Mouse (Mus musculus): ENCODE measurements around the gene Rbm7.
A peak's percentile ranks its signal among the peaks of the same experiment; 100 is the strongest.
"Not testable (repeated sequence)": the region's sequence is repeated elsewhere in the genome, so short reads cannot be mapped to it uniquely, and the experiment has no call there.

Rbm7 gene

DNA sequence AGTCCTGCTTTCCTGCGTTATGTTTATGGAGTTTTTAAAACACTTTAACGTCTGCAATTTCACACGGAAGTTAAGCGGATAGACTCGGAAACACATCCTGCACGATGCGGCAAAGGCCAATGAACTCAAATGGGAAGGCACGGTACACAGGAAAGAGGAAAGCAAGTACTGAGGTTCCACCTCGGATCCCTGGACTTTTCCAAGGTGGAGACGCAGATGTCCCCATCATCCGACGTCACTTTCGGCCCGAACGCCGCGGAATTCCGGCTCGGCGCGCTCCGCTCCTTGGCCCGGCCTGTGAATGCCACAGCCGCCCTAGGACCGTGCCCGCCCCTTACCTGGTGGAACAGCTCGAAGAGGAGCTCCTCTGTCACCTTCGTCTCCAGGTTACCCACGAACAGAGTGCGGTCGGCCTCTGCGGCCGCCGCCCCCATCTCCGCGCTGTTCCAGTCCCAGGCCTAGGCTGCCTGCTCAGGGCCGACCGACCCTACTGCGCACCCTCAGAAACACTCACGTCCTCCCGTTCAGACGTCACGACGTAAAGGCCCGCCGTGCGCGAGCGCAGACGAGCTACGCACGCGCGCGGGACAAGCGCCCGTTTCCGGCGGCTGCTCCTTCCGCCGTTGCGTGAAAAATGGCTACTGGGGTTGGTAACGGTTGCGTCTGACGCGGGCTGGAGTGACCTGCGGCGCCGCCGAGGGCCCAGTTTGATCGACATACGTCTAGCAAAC lies at the start of gene Rbm7, which contains the start of gene Gm5617:
Gene Rbm7 (minus strand): TSS at position 483 of the 731 bp plus-strand sequence.
Gene Gm5617 (plus strand): TSS at position 626 of the 731 bp plus-strand sequence.
- peak; percentile 91 for DNase-seq (ENCODE audit: extremely low spot score)

- DNase-seq (ENCODE audit: extremely low spot score), result no peak
These were observed 43.6 kb upstream of the Rbm7 start for GRCm38 (mm10) chr9:48538688-48539087.

- DNase-seq (ENCODE audit: extremely low spot score), result peak; percentile 24
These were observed 43.0 kb upstream of the Rbm7 start for GRCm38 (mm10) chr9:48538044-48538645.

- DNase-seq (ENCODE audit: extremely low spot score), result not testable (repeated sequence)
These were observed 42.5 kb upstream of the Rbm7 start for GRCm38 (mm10) chr9:48537616-48538015.

GRCm38 (mm10) chr9:48536414-48536813 lies 41.3 kb upstream of the Rbm7 start:
- no peak for DNase-seq (ENCODE audit: extremely low spot score)

DNA sequence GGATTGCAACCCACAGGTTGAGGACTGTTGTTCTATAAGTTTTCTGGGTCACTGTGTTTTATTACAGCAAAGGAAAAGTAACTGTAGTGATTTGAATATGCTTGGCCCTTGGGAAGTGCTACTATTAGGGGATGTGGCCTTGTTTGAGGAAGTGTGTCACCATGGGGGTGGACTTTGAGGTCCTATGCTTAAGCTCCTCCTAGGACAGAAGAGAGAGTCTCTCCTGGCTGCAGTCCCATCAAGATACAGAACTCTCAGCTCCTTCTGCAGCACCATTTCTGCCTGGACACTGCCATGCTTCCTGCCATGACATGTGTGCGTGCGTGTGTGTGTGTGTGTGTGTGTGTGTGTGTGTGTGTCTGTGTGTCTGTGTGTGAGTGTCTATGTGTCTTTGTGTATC lies 37.6 kb upstream of the Rbm7 start:
- DNase-seq (ENCODE audit: extremely low spot score), result no peak

DNA sequence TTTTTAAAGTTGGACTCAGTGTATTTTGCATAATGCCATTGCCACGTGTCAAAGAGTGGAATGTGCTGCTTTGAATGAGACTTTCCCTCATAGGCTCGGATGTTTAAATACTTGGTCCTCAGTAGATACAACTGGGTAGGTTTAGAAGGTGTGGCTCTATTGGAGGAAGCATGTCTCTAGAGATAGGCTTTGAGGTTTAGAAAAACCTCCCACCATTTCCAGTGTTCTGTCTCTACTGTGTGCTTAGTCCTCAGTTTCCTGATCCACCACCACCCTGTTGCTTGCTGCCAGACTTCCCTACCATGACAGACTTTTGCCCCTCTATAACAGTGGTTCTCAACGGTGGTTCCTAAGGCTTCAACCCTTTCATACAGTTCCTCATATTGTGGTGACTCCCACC lies 37.1 kb upstream of the Rbm7 start:
- no peak for DNase-seq (ENCODE audit: extremely low spot score)

DNA sequence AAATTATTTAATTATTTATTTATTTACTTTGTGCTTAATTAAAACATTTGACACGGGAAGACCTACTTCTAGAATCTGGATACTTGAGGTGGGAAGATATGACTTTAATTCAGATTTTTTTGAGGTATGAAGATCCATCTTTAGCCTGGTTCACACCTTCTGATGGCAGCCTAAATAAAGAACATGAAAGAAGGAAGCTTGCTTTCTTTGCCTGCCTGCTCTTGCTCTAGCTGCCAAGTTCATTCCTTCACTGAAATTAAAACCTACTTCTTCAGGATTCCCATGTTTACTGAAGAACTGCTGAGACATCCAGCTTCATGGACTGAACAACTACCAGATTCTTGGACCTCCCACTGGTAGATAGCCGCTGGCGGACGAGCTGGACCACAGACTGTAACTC lies 36.2 kb upstream of the Rbm7 start:
- no peak for DNase-seq (ENCODE audit: extremely low spot score)

DNA sequence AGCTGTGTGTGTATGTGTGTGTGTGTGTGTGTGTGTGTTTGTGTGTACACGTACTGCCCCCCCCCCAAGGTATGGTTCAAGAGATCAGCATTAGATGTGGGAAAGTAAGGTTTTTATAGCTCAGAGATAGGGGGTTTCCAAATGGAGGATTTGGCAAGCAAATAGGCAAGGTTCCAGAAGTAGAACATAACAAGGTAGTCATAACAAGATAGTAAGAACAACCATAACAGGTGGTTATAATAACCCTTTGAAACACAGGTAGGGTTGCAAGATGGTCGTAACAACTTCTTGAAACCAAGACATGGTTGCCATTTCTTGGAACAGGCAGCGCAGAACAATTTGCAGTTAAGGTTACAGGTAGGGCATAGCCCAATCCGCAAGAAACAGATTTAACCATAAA lies 31.4 kb upstream of the Rbm7 start:
- DNase-seq (ENCODE audit: extremely low spot score), result no peak

DNA sequence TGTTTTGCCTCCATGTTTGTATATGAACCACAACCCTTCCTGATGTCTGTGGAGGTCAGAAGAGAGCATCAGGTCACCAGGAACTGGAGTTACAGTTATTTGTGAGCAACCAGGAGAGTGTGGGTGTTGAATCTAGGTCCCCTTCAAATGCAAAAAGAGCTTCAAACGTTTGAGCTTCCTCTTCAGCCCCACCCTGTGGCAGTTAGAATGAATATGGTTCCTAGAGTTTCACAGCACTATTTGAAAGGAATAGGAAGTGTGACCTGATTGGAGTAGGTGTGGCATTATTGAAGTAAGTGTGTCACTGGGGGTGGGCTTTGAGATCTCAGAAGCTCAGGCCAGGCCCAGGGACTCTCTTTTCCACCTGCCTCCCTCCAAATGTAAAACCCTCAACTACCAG lies 30.5 kb upstream of the Rbm7 start:
- no peak for DNase-seq (ENCODE audit: extremely low spot score)

- DNase-seq (ENCODE audit: extremely low spot score), result not testable (repeated sequence)
These were observed 25.3 kb upstream of the Rbm7 start for GRCm38 (mm10) chr9:48520405-48520804.

DNA sequence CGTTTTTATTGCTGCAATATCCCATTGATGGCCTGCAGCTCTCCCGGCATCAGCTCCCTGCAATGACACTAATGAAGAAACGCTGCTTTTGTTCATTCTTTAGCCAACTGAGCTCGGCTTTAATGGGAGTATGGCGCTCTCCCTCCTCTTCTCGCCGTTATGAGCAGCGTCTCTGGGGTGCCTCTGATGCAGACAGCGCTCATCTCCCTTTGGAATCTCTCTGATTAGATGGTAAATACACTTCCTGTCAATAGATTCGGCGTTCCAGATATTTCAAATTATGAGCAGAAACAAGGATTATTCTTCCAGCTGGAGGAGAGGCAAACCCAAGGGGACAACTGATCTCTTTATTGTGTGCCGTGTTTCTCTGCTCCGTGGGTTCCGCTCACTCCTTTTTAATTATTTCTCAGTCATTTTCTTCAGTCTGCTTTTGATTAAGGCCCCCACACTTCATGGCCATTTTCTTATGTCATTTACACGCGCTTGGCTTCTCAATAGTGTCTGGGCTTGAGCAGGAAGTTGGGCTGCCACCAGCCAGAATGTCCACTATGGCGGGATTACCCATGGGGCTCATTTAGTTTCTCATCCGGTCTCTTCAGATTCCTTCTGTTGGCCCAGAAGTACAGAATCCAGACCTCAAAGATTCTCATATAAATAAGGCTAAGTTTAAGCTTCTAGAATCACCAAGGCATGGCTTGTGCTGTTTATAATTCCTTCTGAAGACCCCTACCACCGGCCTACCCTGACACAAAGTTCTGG lies 22.5 kb upstream of the Rbm7 start:
- no peak for DNase-seq (ENCODE audit: extremely low spot score)

DNA sequence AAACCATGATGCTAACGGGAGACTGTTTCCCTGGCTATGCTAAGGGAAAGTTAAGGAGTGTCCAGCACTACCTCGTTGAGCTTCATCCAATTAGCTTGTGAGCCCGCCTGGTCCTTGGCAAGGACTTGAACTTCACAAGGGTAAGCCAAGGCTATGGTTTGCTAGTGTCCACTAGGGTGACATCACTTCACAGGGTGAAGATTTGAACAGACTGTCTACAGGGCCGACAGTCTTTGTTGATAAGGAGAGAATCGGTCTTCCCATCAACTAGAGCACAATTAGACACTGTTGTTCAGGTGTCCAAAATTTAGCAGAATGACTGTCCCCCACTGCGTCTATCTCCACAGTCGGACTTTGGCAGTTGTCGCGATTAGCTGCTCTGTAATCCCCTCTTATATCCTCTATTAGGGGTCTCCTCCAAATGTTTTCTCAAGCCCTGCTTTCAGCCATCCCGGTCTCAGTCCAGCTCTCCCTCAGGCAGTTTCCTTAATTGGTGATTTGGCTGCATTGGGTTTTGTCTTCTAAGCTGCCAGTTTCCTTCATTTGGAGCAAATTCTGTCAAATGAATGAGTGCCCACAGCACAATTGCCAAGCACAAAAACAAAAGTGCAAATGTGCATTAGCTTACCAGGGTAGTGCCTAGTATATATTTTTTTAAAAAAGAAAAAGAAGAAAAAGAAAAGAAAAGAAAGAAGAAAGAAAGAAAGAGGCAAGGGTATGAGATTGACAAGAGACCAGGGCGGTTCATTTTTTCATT lies 21.7 kb upstream of the Rbm7 start:
- DNase-seq (ENCODE audit: extremely low spot score), result no peak

- no peak for DNase-seq (ENCODE audit: extremely low spot score)
These were observed 20.2 kb upstream of the Rbm7 start for GRCm38 (mm10) chr9:48515332-48515731.

GRCm38 (mm10) chr9:48510134-48510533 lies 15.0 kb upstream of the Rbm7 start:
- no peak for DNase-seq (ENCODE audit: extremely low spot score)

GRCm38 (mm10) chr9:48504741-48505365 lies 9.8 kb upstream of the Rbm7 start:
- DNase-seq (ENCODE audit: extremely low spot score), result no peak

- DNase-seq (ENCODE audit: extremely low spot score), result no peak
These were observed 7.9 kb upstream of the Rbm7 start for GRCm38 (mm10) chr9:48503001-48503400.

GRCm38 (mm10) chr9:48501192-48501591 lies 6.1 kb upstream of the Rbm7 start:
- DNase-seq (ENCODE audit: extremely low spot score), result no peak

GRCm38 (mm10) chr9:48495548-48495932 lies 441 bp upstream of the Rbm7 start:
- no peak for DNase-seq (ENCODE audit: extremely low spot score)

GRCm38 (mm10) chr9:48481214-48482134 lies 13.6 kb downstream of the Rbm7 start:
- peak; percentile 23 for DNase-seq (ENCODE audit: extremely low spot score)

Data from embryo, embryonic 9.5 days (tissue).